Mouse (Mus musculus) inflammation-experienced regulatory T-cells, adult 16 weeks (primary cell): ENCODE results near the gene Rasa3. TPM values are rescaled to one million over a fixed set of nuclear protein-coding genes. Genes with fewer than 3 reads are reported as not detected.

ENCODE experiments used
- polyA plus RNA-seq: library from polyadenylated mRNA; unstranded; fragments of 100-300 nt; shearing (Covaris generic); gene quantifications from one replicate; pipeline ENCODE4 v1.2.1, GENCODE M21; 2017

Gene Rasa3
- polyA plus RNA-seq = 211 TPM

GRCm38 (mm10) chr8:13677413-13677883 lies at the start of gene Rasa3:
Gene Rasa3, minus strand, starts transcription at chr8:13677603.

DNA sequence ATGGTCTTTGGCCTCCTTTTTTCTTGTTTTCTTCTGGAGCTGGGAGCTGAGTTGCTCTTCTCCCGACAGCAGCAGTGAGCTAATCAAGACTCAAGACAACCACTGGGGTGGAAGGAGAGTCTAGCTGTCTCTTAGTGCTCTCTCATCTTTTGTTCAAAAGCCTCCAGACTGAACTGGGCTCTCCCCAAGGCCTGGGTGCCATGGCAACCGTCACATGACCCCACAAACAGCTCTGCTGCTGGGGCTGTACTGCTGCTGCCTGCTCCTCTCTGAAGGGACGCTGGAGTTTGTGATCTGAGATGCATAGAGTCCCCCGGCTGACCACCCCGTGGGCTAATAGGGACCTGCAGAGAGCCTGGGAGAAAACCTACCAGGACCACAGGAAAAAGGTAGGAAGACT lies 28.3 kb upstream of the Rasa3 start, which contains the start of gene Cfap97d2:
TSS of gene Cfap97d2 (plus strand) at position 222 of the 400 bp plus-strand sequence.

DNA sequence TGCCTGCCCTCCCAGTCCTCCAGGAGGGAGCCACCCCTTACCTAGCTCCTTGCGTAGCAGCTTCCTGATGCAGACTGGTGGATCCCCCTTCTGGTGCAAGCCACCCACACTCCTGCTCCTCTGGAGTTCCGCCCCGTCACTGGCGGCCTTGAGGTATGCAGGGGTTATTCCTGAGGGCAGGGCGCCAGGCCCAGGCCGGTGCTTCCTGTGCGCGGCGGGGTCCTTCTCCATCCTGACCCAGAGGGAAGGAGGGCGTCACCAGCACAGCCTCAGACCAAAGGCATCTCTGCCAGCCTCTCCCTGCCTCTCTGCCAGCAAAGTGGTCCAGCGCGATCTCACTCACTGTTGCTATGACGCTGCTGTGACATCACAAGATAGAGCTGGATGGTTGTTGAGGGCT lies 115.3 kb downstream of the Rasa3 start, which contains the start of gene 1700029H14Rik:
TSS of gene 1700029H14Rik (minus strand) at position 344 of the 400 bp plus-strand sequence.

Other genes with a start within 250 kb of the Rasa3 start
- not detected for gene Tmem255b, start 242.4 kb downstream of the Rasa3 start, polyA plus RNA-seq
- gene Gas6, start 183.1 kb downstream of the Rasa3 start, polyA plus RNA-seq = not detected
- not detected for gene 1700029H14Rik, start 115.1 kb downstream of the Rasa3 start, polyA plus RNA-seq
- not detected for gene Cfap97d2, start 28.3 kb upstream of the Rasa3 start, polyA plus RNA-seq
- 37.4 TPM for gene Cdc16, start 80.1 kb upstream of the Rasa3 start, polyA plus RNA-seq
- gene Upf3a, start 108.0 kb upstream of the Rasa3 start, polyA plus RNA-seq = 39.5 TPM
- gene AF366264, start 160.8 kb upstream of the Rasa3 start, polyA plus RNA-seq = not detected
- 47.5 TPM for gene Champ1, start 192.0 kb upstream of the Rasa3 start, polyA plus RNA-seq
- gene Coprs, start 212.7 kb upstream of the Rasa3 start, polyA plus RNA-seq = 0.99 TPM